Mouse (Mus musculus) heart, postnatal 0 days (tissue): ENCODE results near the gene Ncan.

ENCODE experiments used
- CTCF ChIP-seq: IDR thresholded peaks from 2 replicates; pipeline ENCODE4 v1.5.1; 2016; ENCODE audit warnings: antibody characterized with exemption, control low read depth, low read depth
- EP300 ChIP-seq: IDR thresholded peaks from 2 replicates; pipeline ENCODE4 v1.6.1; 2016; ENCODE audit warnings: antibody characterized with exemption, low read depth

DNA sequence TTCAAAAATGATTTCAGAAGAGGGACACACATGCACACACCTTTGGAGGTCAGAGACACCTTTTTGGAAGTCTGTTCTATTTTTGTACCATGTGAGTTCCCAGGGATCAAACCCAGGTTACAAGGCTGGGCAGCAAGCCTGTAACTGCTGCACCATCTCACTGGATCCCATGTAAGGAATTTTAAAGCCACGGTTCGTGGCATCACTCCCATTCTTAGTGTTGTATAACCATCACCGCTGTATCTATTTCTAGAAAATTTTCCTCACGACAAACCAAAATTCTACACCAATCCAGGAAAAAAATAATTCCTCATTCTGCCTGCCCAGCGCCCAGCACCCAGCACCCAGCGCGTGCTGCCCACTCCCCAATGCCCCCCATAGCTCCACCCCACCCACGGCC is 21.4 kb downstream of the Ncan start:
- no peak for TF ChIP-seq CTCF
- no peak for TF ChIP-seq EP300
